Mouse (Mus musculus): ENCODE results near the gene Platr25.
"Not testable (repeated sequence)": the region's sequence is repeated elsewhere in the genome, so short reads cannot be mapped to it uniquely, and the experiment has no call there.

- TF ChIP-seq CTCF (IDR thresholded peaks at IDR 0.05); POLR2A (IDR thresholded peaks at IDR 0.05; ENCODE audit: insufficient read depth, low read depth, low read length): not testable (repeated sequence)
Measured at GRCm38 (mm10) chr13:62786135-62786493, 25.6 kb upstream of the Platr25 start.
